Mouse (Mus musculus): ENCODE measurements around the gene Eef1g.

DNA sequence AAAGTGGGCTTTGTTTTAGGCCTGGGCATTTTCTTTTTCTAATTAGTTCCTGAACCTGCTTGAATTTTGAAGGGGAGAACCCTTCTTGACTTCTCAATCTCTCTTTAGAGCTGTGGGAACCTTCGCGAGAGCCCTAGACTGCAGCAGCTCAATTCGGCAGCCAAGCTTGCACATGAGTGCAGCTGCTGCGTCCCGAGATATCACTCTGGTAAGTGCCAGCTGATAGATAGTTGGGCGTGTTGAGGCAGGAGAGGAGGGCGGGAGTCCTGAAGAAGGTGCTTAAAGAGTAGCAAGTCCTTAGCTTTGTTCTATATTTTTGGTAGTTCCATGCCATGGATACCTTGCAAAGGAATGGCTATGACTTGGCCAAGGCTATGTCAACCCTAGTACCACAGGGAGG is 19.9 kb upstream of the Eef1g start:
- TF ChIP-seq CTCF (IDR thresholded peaks at IDR 0.05; ENCODE audit: extremely low read depth, insufficient read length, insufficient replicate concordance, low read depth, low read length), result no peak
- TF ChIP-seq POLR2A (IDR thresholded peaks at IDR 0.05; ENCODE audit: low read depth, low read length), result no peak
